Comparison of ENCODE assay signal across 21 mouse cellular contexts in genomic region chr6:99053998-99054397, GRCm38 (mm10).
DNase-seq lines count a peak whose midpoint lies in the region; ATAC-seq and TF ChIP-seq lines count a peak whose summit lies in the region.
"Had no signal": no experiment of that assay in that cellular context is flagged by ENCODE, and none has a peak within 500 bp of the region (broad histone marks: within the 10 kb centered on the region; RNA-seq: fewer than 3 reads in every experiment).

No protein-coding gene starts in this region.

- peaks cover 18 to 35% of the 10 kb centered on the region in 2 experiments for H3K36me3 ChIP-seq in CH12.LX (replicated peaks in 1 of 2; ENCODE audit: control insufficient read depth in 1 of 2, insufficient read depth in 1 of 2, low read length in 1 of 2)
- no peaks in the 10 kb centered on the region for H3K36me3 ChIP-seq in hindbrain, embryonic 13.5 days
- H3K36me3 ChIP-seq: embryonic facial prominence, embryonic 12.5 days; embryonic facial prominence, embryonic 15.5 days; hindbrain, embryonic 12.5 days had no signal

- peak overlapping the region; percentile 96 for H3K9ac ChIP-seq in CH12.LX (ENCODE audit: insufficient read depth, low read depth)
- H3K9ac ChIP-seq in hindbrain, embryonic 13.5 days: no peak overlapping the region
- H3K9ac ChIP-seq: embryonic facial prominence, embryonic 12.5 days; embryonic facial prominence, embryonic 15.5 days; forebrain, postnatal 0 days; hindbrain, embryonic 12.5 days had no signal

- peak overlapping the region in 2 of 3 experiments; percentile 26 to 43 for H3K4me3 ChIP-seq in CH12.LX (replicated peaks in 1 of 3; ENCODE audit: low read depth in 2 of 3, low read length in 2 of 3, poor library complexity in 1 of 3)
- H3K4me3 ChIP-seq in hindbrain, embryonic 13.5 days: no peak overlapping the region
- H3K4me3 ChIP-seq: embryonic facial prominence, embryonic 12.5 days; embryonic facial prominence, embryonic 15.5 days; hindbrain, embryonic 12.5 days had no signal

- peaks cover 3% of the 10 kb centered on the region for H3K9me3 ChIP-seq in CH12.LX (replicated peaks; ENCODE audit: low read length)
- no peaks in the 10 kb centered on the region for H3K9me3 ChIP-seq in hindbrain, embryonic 13.5 days
- H3K9me3 ChIP-seq: embryonic facial prominence, embryonic 12.5 days; embryonic facial prominence, embryonic 15.5 days; hindbrain, embryonic 12.5 days had no signal

- no peaks in the 10 kb centered on the region for H3K27me3 ChIP-seq in CH12.LX (replicated peaks)
- H3K27me3 ChIP-seq in hindbrain, embryonic 13.5 days: no peaks in the 10 kb centered on the region
- H3K27me3 ChIP-seq: embryonic facial prominence, embryonic 12.5 days; hindbrain, embryonic 12.5 days had no signal

- H3K27ac ChIP-seq in CH12.LX (ENCODE audit: insufficient read depth, low read depth): peak overlapping the region; percentile 99
- no peak overlapping the region for H3K27ac ChIP-seq in hindbrain, embryonic 13.5 days
- H3K27ac ChIP-seq: embryonic facial prominence, embryonic 12.5 days; embryonic facial prominence, embryonic 15.5 days; hindbrain, embryonic 12.5 days had no signal

- H3K79me2 ChIP-seq in CH12.LX (replicated peaks; ENCODE audit: control insufficient read depth, extremely low read depth, insufficient read depth, poor library complexity, severe bottlenecking): peaks cover 64% of the 10 kb centered on the region

- TF ChIP-seq RAD21 in CH12.LX (IDR thresholded peaks at IDR 0.05; ENCODE audit: low read depth, low read length): no peak; the same call in 1 of the 2 replicates

- DNase-seq in CH12.LX (ENCODE audit: extremely low read depth): peak; percentile 87
- DNase-seq in spleen, adult 18-20 months: peak; percentile 56 to 69
- peak; percentile 87 to 88 for DNase-seq in spleen, postnatal 36 days (ENCODE audit: low spot score in 2 of 2)
- no peak for DNase-seq in frontal cortex, adult 2 months (ENCODE audit: extremely low spot score in 1 of 2, low spot score in 1 of 2)
- DNase-seq in layer of hippocampus, postnatal 36 days: no peak
- DNase-seq: adrenal gland, adult 2 months; adrenal gland, postnatal 14 days; cerebellum, adult 11 months; cerebellum, adult 2 months; cerebellum, adult 9-11 months; cerebellum, postnatal 25 days; forebrain, postnatal 0 days; gastrocnemius, postnatal 25 days; heart, adult 18-20 months had no signal

- TF ChIP-seq CTCF in CH12.LX (conservative IDR thresholded peaks at IDR 0.05 in 1 of 2, IDR thresholded peaks at IDR 0.05 in 1 of 2; ENCODE audit: low read depth in 2 of 2, low read length in 2 of 2): no peak

- H3K4me2 ChIP-seq in CH12.LX (ENCODE audit: insufficient read depth, low read depth, poor library complexity, severe bottlenecking): peak overlapping the region; percentile 77
- H3K4me2 ChIP-seq in hindbrain, embryonic 13.5 days: no peak overlapping the region
- H3K4me2 ChIP-seq: embryonic facial prominence, embryonic 12.5 days; embryonic facial prominence, embryonic 15.5 days; heart, embryonic 11.5 days; hindbrain, embryonic 12.5 days had no signal

- dilution Hi-C loops in CH12.LX (cut with MboI; ENCODE audit: extremely low pct_ligation_motif_present, extremely low pct_unique_long_range_greater_than_20kb, low sequenced_read_pairs): no loop called here

- in situ Hi-C loops in CH12.LX (cut with MboI; ENCODE audit: low pct_ligation_motif_present, low pct_unique_long_range_greater_than_20kb, low sequenced_read_pairs): loop anchor here (10.0 kb wide), 2 partner anchors 131 to 401 kb away; no protein-coding TSS in a partner anchor

- TF ChIP-seq POLR2A in CH12.LX (IDR thresholded peaks at IDR 0.05; ENCODE audit: low read depth, low read length): peak; percentile 58

- H3K4me1 ChIP-seq in CH12.LX (ENCODE audit: control insufficient read depth in 1 of 2, insufficient read depth in 2 of 2): peaks cover 51 to 89% of the 10 kb centered on the region in 2 experiments
- no peaks in the 10 kb centered on the region for H3K4me1 ChIP-seq in hindbrain, embryonic 13.5 days (replicated peaks)
- H3K4me1 ChIP-seq: embryonic facial prominence, embryonic 15.5 days; hindbrain, embryonic 12.5 days had no signal

- TF ChIP-seq EP300 in CH12.LX (IDR thresholded peaks at IDR 0.05; ENCODE audit: low read length): peak; percentile 90

- WGBS in hindbrain, embryonic 13.5 days: 94% methylated on average over 2 of the region's 2 CpGs

- no peak for ATAC-seq in hindbrain, embryonic 13.5 days (ENCODE audit: low FRiP score)
- ATAC-seq: forebrain, embryonic 14.5 days; forebrain, postnatal 0 days; hindbrain, embryonic 16.5 days had no signal

TF ChIP-seq in CH12.LX, 34 proteins besides CTCF, POLR2A, EP300 and RAD21:
- TF ChIP-seq MEF2A (IDR thresholded peaks at IDR 0.05; ENCODE audit: borderline replicate concordance, low read depth, low read length) (peak; percentile 82; the same call in 1 of the 2 replicates), MAFK (IDR thresholded peaks at IDR 0.05; ENCODE audit: insufficient replicate concordance, low read length) (no peak), POLR2AphosphoS2 (IDR thresholded peaks at IDR 0.05; ENCODE audit: low read depth, low read length) (no peak), IRF4 (IDR thresholded peaks at IDR 0.05; ENCODE audit: low read depth, low read length) (peak; percentile 82), NELFE (IDR thresholded peaks at IDR 0.05; ENCODE audit: low read depth, low read length) (no peak), BHLHE40 (IDR thresholded peaks at IDR 0.05; ENCODE audit: low read depth, low read length) (peak; percentile 74), SMC3 (IDR thresholded peaks at IDR 0.05; ENCODE audit: low read depth, low read length) (no peak), MAX (IDR thresholded peaks at IDR 0.05; ENCODE audit: low read length) (no peak), ETS1 (conservative IDR thresholded peaks at IDR 0.05; ENCODE audit: low read depth, low read length) (peak; percentile 79), MYC (IDR thresholded peaks at IDR 0.05; ENCODE audit: low read depth, low read length) (peak; percentile 79; the same call in 1 of the 2 replicates), RCOR1 (conservative IDR thresholded peaks at IDR 0.05; ENCODE audit: low read depth, low read length) (peak; percentile 68; the same call in 1 of the 2 replicates), USF1 (IDR thresholded peaks at IDR 0.05; ENCODE audit: low read depth, low read length) (no peak), JUND (conservative IDR thresholded peaks at IDR 0.05; ENCODE audit: low read depth, low read length) (0 out of 2 replicates have a peak, but pooled peaks have one; percentile 17), TBP (conservative IDR thresholded peaks at IDR 0.05; ENCODE audit: low read depth, low read length) (peak; percentile 82; the same call in 1 of the 2 replicates), CHD1 (IDR thresholded peaks at IDR 0.05; ENCODE audit: low read depth, low read length) (peak; percentile 4; the same call in 1 of the 2 replicates), ZNF384 (IDR thresholded peaks at IDR 0.05; ENCODE audit: low read depth, low read length) (peak; percentile 69), GABPA (IDR thresholded peaks at IDR 0.05; ENCODE audit: insufficient replicate concordance, low read depth, low read length) (no peak), NRF1 (IDR thresholded peaks at IDR 0.05; ENCODE audit: low read depth, low read length) (no peak), E2F4 (IDR thresholded peaks at IDR 0.05; ENCODE audit: insufficient replicate concordance, low read depth, low read length) (no peak), ELF1 (IDR thresholded peaks at IDR 0.05; ENCODE audit: low read depth, low read length) (0 out of 2 replicates have a peak, but pooled peaks have one; percentile 24), HCFC1 (IDR thresholded peaks at IDR 0.05; ENCODE audit: low read depth, low read length) (peak; percentile 23; the same call in 1 of the 2 replicates), MXI1 (IDR thresholded peaks at IDR 0.05; ENCODE audit: low read depth, low read length) (peak; percentile 50; the same call in 1 of the 2 replicates), SIN3A (IDR thresholded peaks at IDR 0.05; ENCODE audit: low read length) (peak; percentile 71), UBTF (IDR thresholded peaks at IDR 0.05; ENCODE audit: low read depth, low read length) (no peak), PAX5 (IDR thresholded peaks at IDR 0.05; ENCODE audit: low read length) (no peak), ZC3H11A (IDR thresholded peaks at IDR 0.05; ENCODE audit: low read depth, low read length) (no peak; the same call in 1 of the 2 replicates), MAZ (IDR thresholded peaks at IDR 0.05; ENCODE audit: low read depth, low read length) (peak; percentile 89), TCF12 (IDR thresholded peaks at IDR 0.05; ENCODE audit: low read depth, low read length) (peak; percentile 97), JUN (IDR thresholded peaks at IDR 0.05; ENCODE audit: insufficient read depth, low read depth, low read length) (peak; percentile 26; the same call in 1 of the 2 replicates), USF2 (conservative IDR thresholded peaks at IDR 0.05; ENCODE audit: low read depth, low read length) (no peak), KAT2A (IDR thresholded peaks at IDR 0.05; ENCODE audit: insufficient replicate concordance, low read length) (no peak), ZMIZ1 (IDR thresholded peaks at IDR 0.05; ENCODE audit: low read depth, low read length) (no peak), ZKSCAN1 (IDR thresholded peaks at IDR 0.05; ENCODE audit: borderline replicate concordance, low read depth, low read length) (no peak), CHD2 (IDR thresholded peaks at IDR 0.05; ENCODE audit: low read length) (0 out of 2 replicates have a peak, but pooled peaks have one; percentile 32)

Comparison
In these comparisons a context has a peak if more than half of its experiments do, and no peak if none do; other contexts are left out.
1. DNase-seq: peak in CH12.LX (single experiment), spleen, adult 18-20 months (2 of 2) and spleen, postnatal 36 days (2 of 2); none in frontal cortex, adult 2 months (0 of 2) and layer of hippocampus, postnatal 36 days (0 of 2).